Mouse (Mus musculus) stomach, embryonic 16.5 days (tissue): ENCODE measurements around the gene Lrrc4c. TPM values are rescaled to one million over a fixed set of nuclear protein-coding genes. Genes with fewer than 3 reads are reported as not detected.

Experiments
- ATAC-seq: fragments of 200-750 bp; cut with Nextera tagmentation; 2 replicates; pipeline ENCODE4 v1.8.0; 2017; ENCODE audit warnings: moderate number of reproducible peaks, moderate TSS enrichment; ENCODE audit not compliant: insufficient read depth, low FRiP score
- H3K27ac ChIP-seq: fragments of 300-500 bp; sonication (generic); 2 replicates; pipeline ENCODE4 v1.5.1; 2014; ENCODE audit warnings: low read length
- H3K27me3 ChIP-seq: fragments of 300-500 bp; sonication (generic); 2 replicates; pipeline ENCODE4 v1.6.1; 2014; ENCODE audit warnings: low read length, control low read depth, mixed read lengths; ENCODE audit not compliant: control insufficient read depth, insufficient read depth
- H3K36me3 ChIP-seq: fragments of 300-500 bp; sonication (generic); 2 replicates; pipeline ENCODE4 v1.6.1; 2014; ENCODE audit warnings: low read length; ENCODE audit not compliant: control insufficient read depth, insufficient read depth
- H3K4me1 ChIP-seq: fragments of 300-500 bp; sonication (generic); 2 replicates; pipeline ENCODE4 v1.6.1; 2014; ENCODE audit warnings: low read length, control low read depth, mixed read lengths; ENCODE audit not compliant: control insufficient read depth, insufficient read depth
- H3K4me2 ChIP-seq: fragments of 300-500 bp; sonication (generic); 2 replicates; pipeline ENCODE4 v1.6.1; 2014; ENCODE audit warnings: low read depth, low read length, mixed read lengths
- H3K4me3 ChIP-seq: fragments of 300-500 bp; sonication (generic); replicated peaks from 2 replicates; pipeline ENCODE4 v1.5.1; 2014; ENCODE audit warnings: mild to moderate bottlenecking, low read length
- H3K9ac ChIP-seq: fragments of 300-500 bp; sonication (generic); 2 replicates; pipeline ENCODE4 v1.6.1; 2014; ENCODE audit warnings: low read length
- H3K9me3 ChIP-seq: fragments of 300-500 bp; sonication (generic); replicated peaks from 2 replicates; pipeline ENCODE4 v1.6.1; 2016; ENCODE audit warnings: low read length, control low read depth; ENCODE audit not compliant: control insufficient read depth
- WGBS: fragments of 180-500 bp; shearing (Covaris S2); extraction: QIAGEN DNeasy Blood & Tissue Kit; methylation state at CpG from one replicate; pipeline ENCODE4 v1.1.7; 2014; 5-methylcytosine and 5-hydroxymethylcytosine counted together
- polyA plus RNA-seq: library from polyadenylated mRNA; unstranded; fragments of >200 nt; fragmentation: Nextera tagmentation; extraction: Ambion mirVana; gene quantifications from 2 replicates; pipeline ENCODE4 v1.2.1, GENCODE M21; 2015

Gene Lrrc4c
- polyA plus RNA-seq, 1 experiment from 2014 or later: 3.9 TPM

GRCm38 (mm10) chr2:96319649-96320048, 1.7 kb downstream of the Lrrc4c start:
- H3K4me1 ChIP-seq: no peaks in the 10 kb centered on the region
- no peak overlapping the region for H3K4me2 ChIP-seq
- H3K27ac ChIP-seq: no peak overlapping the region
- no peak overlapping the region for H3K9ac ChIP-seq
- no peaks in the 10 kb centered on the region for H3K9me3 ChIP-seq
- no peaks in the 10 kb centered on the region for H3K36me3 ChIP-seq
- no peak overlapping the region for H3K4me3 ChIP-seq
- H3K27me3 ChIP-seq: no peaks in the 10 kb centered on the region
- ATAC-seq: no peak
- 48% methylated on average over 6 of the region's 6 CpGs for WGBS

GRCm38 (mm10) chr2:96334652-96335051, 16.7 kb downstream of the Lrrc4c start:
- no peak overlapping the region for H3K27ac ChIP-seq
- no peak for ATAC-seq
- 65% methylated on average over 3 of the region's 3 CpGs for WGBS

GRCm38 (mm10) chr2:96337354-96337753, 19.4 kb downstream of the Lrrc4c start:
- ATAC-seq: no peak
- Histone ChIP-seq H3K27me3 (no peaks in the 10 kb centered on the region), H3K9me3 (no peaks in the 10 kb centered on the region), H3K4me1 (no peaks in the 10 kb centered on the region), H3K4me3 (no peak overlapping the region), H3K4me2 (no peak overlapping the region), H3K27ac (no peak overlapping the region), H3K9ac (no peak overlapping the region), H3K36me3 (no peaks in the 10 kb centered on the region)
- 31% methylated on average over 1 of the region's 1 CpGs for WGBS

More at GRCm38 (mm10) chr2:96334652-96335051, 16.7 kb downstream of the Lrrc4c start:
- no peaks in the 10 kb centered on the region for H3K4me1 ChIP-seq
- H3K9me3 ChIP-seq: no peaks in the 10 kb centered on the region
- no peaks in the 10 kb centered on the region for H3K36me3 ChIP-seq
- H3K9ac ChIP-seq: no peak overlapping the region
- H3K4me3 ChIP-seq: no peak overlapping the region
- H3K4me2 ChIP-seq: no peak overlapping the region
- H3K27me3 ChIP-seq: no peaks in the 10 kb centered on the region

GRCm38 (mm10) chr2:96401186-96401811, 83.3 kb downstream of the Lrrc4c start:
- WGBS: 88% methylated on average over 1 of the region's 1 CpGs
- H3K36me3 ChIP-seq: no peaks in the 10 kb centered on the region
- no peak for ATAC-seq

GRCm38 (mm10) chr2:96402514-96402913, 84.5 kb downstream of the Lrrc4c start:
- H3K9me3 ChIP-seq: no peaks in the 10 kb centered on the region
- H3K9ac ChIP-seq: no peak overlapping the region
- ATAC-seq: no peak
- H3K4me2 ChIP-seq: no peak overlapping the region
- H3K27ac ChIP-seq: no peak overlapping the region
- no peak overlapping the region for H3K4me3 ChIP-seq
- 49% methylated on average over 2 of the region's 2 CpGs for WGBS
- no peaks in the 10 kb centered on the region for H3K4me1 ChIP-seq
- H3K36me3 ChIP-seq: no peaks in the 10 kb centered on the region
- H3K27me3 ChIP-seq: no peaks in the 10 kb centered on the region

More at GRCm38 (mm10) chr2:96401186-96401811, 83.3 kb downstream of the Lrrc4c start:
- H3K4me3 ChIP-seq: no peak overlapping the region
- H3K27ac ChIP-seq: no peak overlapping the region
- no peaks in the 10 kb centered on the region for H3K4me1 ChIP-seq
- H3K4me2 ChIP-seq: no peak overlapping the region
- H3K27me3 ChIP-seq: no peaks in the 10 kb centered on the region
- no peaks in the 10 kb centered on the region for H3K9me3 ChIP-seq
- H3K9ac ChIP-seq: no peak overlapping the region

- ATAC-seq: no peak
- no peaks in the 10 kb centered on the region for H3K9me3 ChIP-seq
- H3K4me2 ChIP-seq: no peak overlapping the region
- no peak overlapping the region for H3K4me3 ChIP-seq
- no peaks in the 10 kb centered on the region for H3K4me1 ChIP-seq
- 86% methylated on average over 8 of the region's 8 CpGs for WGBS
- H3K27ac ChIP-seq: no peak overlapping the region
- H3K9ac ChIP-seq: no peak overlapping the region
- H3K27me3 ChIP-seq: no peaks in the 10 kb centered on the region
- no peaks in the 10 kb centered on the region for H3K36me3 ChIP-seq
Measured at GRCm38 (mm10) chr2:96406856-96407255, 88.9 kb downstream of the Lrrc4c start.

- no peak overlapping the region for H3K27ac ChIP-seq
- H3K4me3 ChIP-seq: no peak overlapping the region
- WGBS: 80% methylated on average over 1 of the region's 1 CpGs
- H3K9ac ChIP-seq: no peak overlapping the region
- H3K36me3 ChIP-seq: no peaks in the 10 kb centered on the region
- no peaks in the 10 kb centered on the region for H3K9me3 ChIP-seq
- ATAC-seq: no peak
- H3K4me1 ChIP-seq: no peaks in the 10 kb centered on the region
- no peaks in the 10 kb centered on the region for H3K27me3 ChIP-seq
- no peak overlapping the region for H3K4me2 ChIP-seq
Measured at GRCm38 (mm10) chr2:96411182-96411581, 93.2 kb downstream of the Lrrc4c start.

GRCm38 (mm10) chr2:96461566-96461965, 143.6 kb downstream of the Lrrc4c start:
- Histone ChIP-seq H3K27me3 (no peaks in the 10 kb centered on the region), H3K36me3 (no peaks in the 10 kb centered on the region), H3K27ac (no peak overlapping the region), H3K4me2 (no peak overlapping the region), H3K4me1 (no peaks in the 10 kb centered on the region), H3K9ac (no peak overlapping the region), H3K9me3 (no peaks in the 10 kb centered on the region), H3K4me3 (no peak overlapping the region)
- no peak for ATAC-seq

- ATAC-seq: no peak
- Histone ChIP-seq H3K4me1 (no peaks in the 10 kb centered on the region), H3K9ac (no peak overlapping the region), H3K27ac (no peak overlapping the region), H3K36me3 (no peaks in the 10 kb centered on the region), H3K4me2 (no peak overlapping the region), H3K4me3 (no peak overlapping the region), H3K27me3 (no peaks in the 10 kb centered on the region), H3K9me3 (no peaks in the 10 kb centered on the region)
- 71% methylated on average over 6 of the region's 6 CpGs for WGBS
Measured at GRCm38 (mm10) chr2:96475674-96476073, 157.7 kb downstream of the Lrrc4c start.
